Comparison of ENCODE assay signal across 8 mouse cellular contexts in genomic region chr5:44227462-44227840, GRCm38 (mm10). TPM values are rescaled to one million over a fixed set of nuclear protein-coding genes. Genes with fewer than 3 reads are reported as not detected.
DNase-seq lines count a peak whose midpoint lies in the region; ATAC-seq and TF ChIP-seq lines count a peak whose summit lies in the region.

No protein-coding gene starts in this region.

- H3K36me3 ChIP-seq in kidney, postnatal 0 days (ENCODE audit: insufficient read depth, low read length): no peaks in the 10 kb centered on the region
- H3K36me3 ChIP-seq in embryonic facial prominence, embryonic 10.5 days (replicated peaks): 0 out of 2 replicates have a peak, but pooled peaks cover 6% of the 10 kb centered on the region
- H3K36me3 ChIP-seq in intestine, embryonic 14.5 days (ENCODE audit: control insufficient read depth, insufficient read depth, low read length): 0 out of 2 replicates have a peak, but pooled peaks cover 6% of the 10 kb centered on the region
- no peaks in the 10 kb centered on the region for H3K36me3 ChIP-seq in midbrain, postnatal 0 days (ENCODE audit: insufficient read depth, low read length)

- H3K4me1 ChIP-seq in kidney, postnatal 0 days (replicated peaks; ENCODE audit: insufficient read depth, low read length): peaks cover 12% of the 10 kb centered on the region
- H3K4me1 ChIP-seq in embryonic facial prominence, embryonic 10.5 days: peaks cover 37% of the 10 kb centered on the region
- peaks cover 19% of the 10 kb centered on the region for H3K4me1 ChIP-seq in intestine, embryonic 14.5 days (replicated peaks; ENCODE audit: control insufficient read depth, insufficient read depth, low read length)
- H3K4me1 ChIP-seq in midbrain, postnatal 0 days (ENCODE audit: insufficient read depth, low read length): peaks cover 11% of the 10 kb centered on the region; the same call in 1 of the 2 replicates

- peak overlapping the region; percentile 100 for H3K4me3 ChIP-seq in kidney, postnatal 0 days (replicated peaks; ENCODE audit: low read depth, low read length)
- peak overlapping the region; percentile 92 for H3K4me3 ChIP-seq in embryonic facial prominence, embryonic 10.5 days
- H3K4me3 ChIP-seq in intestine, embryonic 14.5 days (ENCODE audit: low read depth, low read length): peak overlapping the region; percentile 90
- peak overlapping the region; percentile 86 for H3K4me3 ChIP-seq in midbrain, postnatal 0 days (ENCODE audit: low read depth, low read length)

- no peaks in the 10 kb centered on the region for H3K27me3 ChIP-seq in kidney, postnatal 0 days (ENCODE audit: insufficient read depth, low read length)
- H3K27me3 ChIP-seq in embryonic facial prominence, embryonic 10.5 days (replicated peaks; ENCODE audit: low read depth, poor library complexity, severe bottlenecking): no peaks in the 10 kb centered on the region
- H3K27me3 ChIP-seq in intestine, embryonic 14.5 days (replicated peaks; ENCODE audit: control insufficient read depth, insufficient read depth, low read length): no peaks in the 10 kb centered on the region
- no peaks in the 10 kb centered on the region for H3K27me3 ChIP-seq in midbrain, postnatal 0 days (ENCODE audit: insufficient read depth, low read length)

- 4% methylated on average over 6 of the region's 6 CpGs for WGBS in kidney, postnatal 0 days
- 11% methylated on average over 6 of the region's 6 CpGs for WGBS in embryonic facial prominence, embryonic 10.5 days
- 8% methylated on average over 6 of the region's 6 CpGs for WGBS in intestine, embryonic 14.5 days
- WGBS in midbrain, postnatal 0 days: 7% methylated on average over 6 of the region's 6 CpGs

- peak overlapping the region; percentile 98 for H3K9ac ChIP-seq in kidney, postnatal 0 days (ENCODE audit: low read depth, low read length)
- H3K9ac ChIP-seq in intestine, embryonic 14.5 days (ENCODE audit: low read length): peak overlapping the region; percentile 93
- peak overlapping the region; percentile 93 for H3K9ac ChIP-seq in midbrain, postnatal 0 days (replicated peaks; ENCODE audit: low read length, poor library complexity, severe bottlenecking)

- DNase-seq in kidney, postnatal 0 days (ENCODE audit: low spot score): peak; percentile 28
- no peak for DNase-seq in kidney, postnatal 36 days
- DNase-seq in embryonic facial prominence, embryonic 10.5 days (ENCODE audit: low spot score): no peak
- DNase-seq in intestine, embryonic 14.5 days (ENCODE audit: low spot score): no peak
- no peak for DNase-seq in midbrain, postnatal 0 days (ENCODE audit: low spot score)
- no peak for DNase-seq in thymus, postnatal 10 days (ENCODE audit: low spot score in 2 of 2)
- no peak for DNase-seq in cerebellum, postnatal 14 days
- DNase-seq in Muller cell, postnatal 12 days (ENCODE audit: inconsistent ontology term): no peak

- no peaks in the 10 kb centered on the region for H3K9me3 ChIP-seq in kidney, postnatal 0 days (replicated peaks; ENCODE audit: low read length)
- H3K9me3 ChIP-seq in embryonic facial prominence, embryonic 10.5 days: no peaks in the 10 kb centered on the region
- no peaks in the 10 kb centered on the region for H3K9me3 ChIP-seq in intestine, embryonic 14.5 days (ENCODE audit: control insufficient read depth, low read length)
- no peaks in the 10 kb centered on the region for H3K9me3 ChIP-seq in midbrain, postnatal 0 days (ENCODE audit: low read length)

- no peak for TF ChIP-seq CTCF in kidney, postnatal 0 days (IDR thresholded peaks at IDR 0.05; ENCODE audit: low read depth)
- TF ChIP-seq CTCF in midbrain, postnatal 0 days (IDR thresholded peaks at IDR 0.05): no peak

- no peak for ATAC-seq in kidney, postnatal 0 days (replicated peaks; ENCODE audit: low FRiP score, low read depth)
- no peak for ATAC-seq in intestine, embryonic 14.5 days (replicated peaks; ENCODE audit: low FRiP score, low TSS enrichment, low read depth)
- no peak for ATAC-seq in midbrain, postnatal 0 days (ENCODE audit: low FRiP score)

- H3K4me2 ChIP-seq in kidney, postnatal 0 days (ENCODE audit: low read length): peak overlapping the region; percentile 76
- peak overlapping the region; percentile 77 for H3K4me2 ChIP-seq in intestine, embryonic 14.5 days (ENCODE audit: low read length)
- peak overlapping the region; percentile 75 for H3K4me2 ChIP-seq in midbrain, postnatal 0 days (ENCODE audit: low read depth, low read length, poor library complexity, severe bottlenecking)

- peak overlapping the region; percentile 96 for H3K27ac ChIP-seq in kidney, postnatal 0 days
- peak overlapping the region; percentile 97 for H3K27ac ChIP-seq in embryonic facial prominence, embryonic 10.5 days (replicated peaks)
- peak overlapping the region; percentile 86 for H3K27ac ChIP-seq in intestine, embryonic 14.5 days (ENCODE audit: low read depth)
- H3K27ac ChIP-seq in midbrain, postnatal 0 days (ENCODE audit: low read depth, low read length): peak overlapping the region; percentile 89

RNA-seq across cellular contexts. Expression of gene Tapt1, which starts 1.0 kb away (rescaled TPM):
- polyA plus RNA-seq in kidney, postnatal 0 days (2015; fragmentation: Nextera tagmentation; extraction: Ambion mirVana): 27.4 and 28.2 TPM in 2 replicates
- 23.0 and 25.5 TPM in 2 replicates for polyA plus RNA-seq in embryonic facial prominence, embryonic 10.5 days (2016; fragmentation: Nextera tagmentation; extraction: Ambion mirVana)
- polyA plus RNA-seq in intestine, embryonic 14.5 days (2014; fragmentation: Nextera tagmentation; extraction: Ambion mirVana): 28.1 and 30.5 TPM in 2 replicates
- total RNA-seq in midbrain, postnatal 0 days (2014; rRNA removed): 52.4 and 56.7 TPM in 2 replicates
- 24.7 and 27.3 TPM in 2 replicates for polyA plus RNA-seq in midbrain, postnatal 0 days (2015; fragmentation: Nextera tagmentation; extraction: Ambion mirVana)
